Mouse (Mus musculus) hindbrain, embryonic 13.5 days (tissue): ENCODE measurements at regions not wholly inside any gene's neighbourhood (a gene's known extent, or its start where the extent isn't known, plus 50 kb on each side); places are given as distances from the start of the nearest gene placed in this dataset.

Source experiments
- ATAC-seq: fragments of 200-750 bp; cut with Nextera tagmentation; 2 replicates; pipeline ENCODE4 v1.8.0; 2017; ENCODE audit warnings: moderate TSS enrichment; ENCODE audit not compliant: low FRiP score
- H3K27ac ChIP-seq: fragments of 300-500 bp; sonication (generic); 2 replicates; pipeline ENCODE4 v1.5.1; 2015; ENCODE audit warnings: inconsistent platforms, mild to moderate bottlenecking, moderate library complexity
- H3K27me3 ChIP-seq: fragments of 300-500 bp; sonication (generic); 2 replicates; pipeline ENCODE4 v1.6.1; 2015; ENCODE audit warnings: mild to moderate bottlenecking, inconsistent platforms
- H3K36me3 ChIP-seq: fragments of 300-500 bp; sonication (generic); 2 replicates; pipeline ENCODE4 v1.6.1; 2015; ENCODE audit warnings: mild to moderate bottlenecking, inconsistent platforms
- H3K4me1 ChIP-seq: fragments of 300-500 bp; sonication (generic); replicated peaks from 2 replicates; pipeline ENCODE4 v1.6.1; 2015; ENCODE audit warnings: inconsistent platforms
- H3K4me2 ChIP-seq: fragments of 300-500 bp; sonication (generic); 2 replicates; pipeline ENCODE4 v1.6.1; 2015; ENCODE audit warnings: inconsistent platforms, mild to moderate bottlenecking, moderate library complexity
- H3K4me3 ChIP-seq: fragments of 300-500 bp; sonication (generic); 2 replicates; pipeline ENCODE4 v1.5.1; 2015; ENCODE audit warnings: mild to moderate bottlenecking, inconsistent platforms
- H3K9ac ChIP-seq: fragments of 300-500 bp; sonication (generic); 2 replicates; pipeline ENCODE4 v1.6.1; 2015; ENCODE audit warnings: mild to moderate bottlenecking, inconsistent platforms
- H3K9me3 ChIP-seq: fragments of 300-500 bp; sonication (generic); 2 replicates; pipeline ENCODE4 v1.6.1; 2016; ENCODE audit warnings: inconsistent platforms
- WGBS: fragments of 180-500 bp; shearing (Covaris S2); methylation state at CpG from one replicate; pipeline ENCODE4 v1.1.7; 2015; 5-methylcytosine and 5-hydroxymethylcytosine counted together

DNA sequence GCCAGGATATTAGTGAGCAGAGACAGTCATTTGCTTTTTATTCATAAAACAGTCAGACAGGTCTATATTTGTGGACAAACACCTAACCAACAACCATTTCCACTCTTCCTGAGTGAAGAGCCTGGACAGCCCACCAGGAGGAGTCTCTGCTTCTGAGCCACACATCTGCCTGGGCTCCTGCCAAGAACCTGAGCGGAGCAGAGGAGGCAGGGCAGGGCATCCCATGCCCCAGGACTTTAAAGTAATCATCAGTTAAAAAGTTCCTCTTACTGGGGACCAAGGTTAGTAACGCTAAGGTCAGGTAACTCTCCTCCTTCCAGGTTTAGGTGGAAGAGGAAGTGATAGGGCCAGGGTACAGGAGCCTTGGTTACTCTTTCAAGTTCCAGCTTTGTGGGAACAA is 144.1 kb upstream of the Zfp618 start:
- Histone ChIP-seq H3K4me2 (no peak overlapping the region), H3K27ac (no peak overlapping the region), H3K36me3 (no peaks in the 10 kb centered on the region), H3K27me3 (no peaks in the 10 kb centered on the region), H3K9ac (no peak overlapping the region), H3K4me3 (no peak overlapping the region), H3K9me3 (no peaks in the 10 kb centered on the region), H3K4me1 (peaks cover 25% of the 10 kb centered on the region)
- 52% methylated on average over 2 of the region's 2 CpGs for WGBS
- ATAC-seq = no peak

DNA sequence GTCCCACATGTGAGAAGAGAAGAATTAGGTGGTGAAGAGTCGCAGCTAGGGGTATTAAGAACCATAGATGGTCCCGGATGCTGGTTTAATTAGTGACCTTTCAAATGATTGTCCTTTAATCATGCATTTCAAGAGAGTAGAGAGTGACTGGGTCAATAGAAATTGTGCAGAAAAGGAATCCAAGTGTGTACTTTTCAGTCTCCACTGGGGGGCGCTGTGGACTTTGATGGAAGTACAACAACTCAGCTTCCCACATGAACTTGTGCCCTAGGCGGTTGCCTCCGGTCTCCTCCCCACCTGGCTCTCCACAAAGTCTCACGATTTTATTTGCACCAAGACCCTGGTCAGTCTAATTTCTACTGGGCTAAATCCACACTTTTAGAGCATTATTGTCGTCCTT is 142.8 kb upstream of the Zfp618 start:
- Histone ChIP-seq H3K36me3 (no peaks in the 10 kb centered on the region), H3K4me3 (no peak overlapping the region), H3K27me3 (no peaks in the 10 kb centered on the region), H3K4me1 (peaks cover 25% of the 10 kb centered on the region), H3K9ac (no peak overlapping the region), H3K27ac (no peak overlapping the region), H3K9me3 (no peaks in the 10 kb centered on the region), H3K4me2 (no peak overlapping the region)
- 43% methylated on average over 7 of the region's 7 CpGs for WGBS
- no peak for ATAC-seq

DNA sequence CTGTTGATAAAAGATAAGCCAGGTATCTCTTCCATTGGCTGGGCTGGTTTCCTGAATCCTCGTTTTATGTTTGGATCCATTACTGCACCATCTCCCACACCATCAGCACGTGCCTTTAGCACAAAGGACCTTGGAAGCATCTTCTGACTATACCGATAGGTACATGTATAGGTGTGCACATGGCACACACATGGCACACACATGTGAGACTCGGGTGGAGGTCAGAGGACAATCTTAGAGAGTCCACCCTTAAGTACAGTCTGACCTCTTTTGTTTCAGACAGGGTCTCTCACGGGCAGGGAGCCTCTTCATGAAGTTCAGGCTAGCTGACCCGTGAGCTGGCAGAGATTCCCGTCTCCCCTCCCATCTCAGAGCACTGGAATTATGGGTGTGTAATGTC is 142.3 kb upstream of the Zfp618 start:
- peak; percentile 36; the same call in 1 of the 2 replicates for ATAC-seq
- H3K9me3 ChIP-seq = no peaks in the 10 kb centered on the region
- H3K27ac ChIP-seq = no peak overlapping the region
- H3K9ac ChIP-seq = no peak overlapping the region
- 72% methylated on average over 7 of the region's 7 CpGs for WGBS
- no peaks in the 10 kb centered on the region for H3K36me3 ChIP-seq
- no peaks in the 10 kb centered on the region for H3K27me3 ChIP-seq
- no peak overlapping the region for H3K4me3 ChIP-seq
- H3K4me2 ChIP-seq = no peak overlapping the region
- H3K4me1 ChIP-seq = peaks cover 25% of the 10 kb centered on the region

DNA sequence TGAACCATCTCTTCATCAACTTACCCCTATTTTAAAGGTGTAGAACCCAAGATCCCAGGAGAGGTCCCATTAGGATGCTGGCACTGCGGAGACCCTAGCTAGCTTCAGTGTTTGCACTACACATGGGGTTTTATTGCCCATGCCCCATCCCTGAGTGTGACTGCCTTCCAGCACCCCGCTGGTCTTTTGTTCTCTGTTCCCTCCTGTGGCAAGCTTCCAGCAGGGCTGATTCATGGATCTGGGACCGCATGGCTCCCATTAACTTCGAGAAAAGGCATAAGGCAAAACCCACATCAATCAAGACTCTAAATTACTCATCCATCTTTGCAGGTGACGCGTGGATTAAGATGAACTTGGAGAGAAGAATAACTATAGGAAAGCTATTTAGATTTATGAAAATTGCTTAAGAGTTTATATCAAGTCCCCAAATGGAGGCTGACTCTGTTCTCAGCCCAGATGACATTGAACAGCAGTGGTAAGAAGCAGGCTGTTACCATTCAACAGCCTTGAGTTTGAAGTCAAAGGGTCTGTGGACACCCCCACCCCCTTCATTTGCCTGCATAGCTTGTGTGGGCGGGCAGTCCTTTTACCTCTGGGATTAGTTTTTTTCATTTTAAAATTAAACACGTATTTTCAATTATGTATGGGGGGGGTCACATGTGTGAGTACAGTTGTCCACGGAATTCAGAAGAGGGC is 141.7 kb upstream of the Zfp618 start:
- no peaks in the 10 kb centered on the region for H3K9me3 ChIP-seq
- no peak overlapping the region for H3K4me3 ChIP-seq
- no peaks in the 10 kb centered on the region for H3K36me3 ChIP-seq
- peaks cover 25% of the 10 kb centered on the region for H3K4me1 ChIP-seq
- H3K9ac ChIP-seq = no peak overlapping the region
- peak; percentile 70 for ATAC-seq
- H3K27ac ChIP-seq = no peak overlapping the region; the same call in 1 of the 2 replicates
- H3K27me3 ChIP-seq = no peaks in the 10 kb centered on the region
- WGBS = 33% methylated on average over 9 of the region's 9 CpGs
- no peak overlapping the region for H3K4me2 ChIP-seq

DNA sequence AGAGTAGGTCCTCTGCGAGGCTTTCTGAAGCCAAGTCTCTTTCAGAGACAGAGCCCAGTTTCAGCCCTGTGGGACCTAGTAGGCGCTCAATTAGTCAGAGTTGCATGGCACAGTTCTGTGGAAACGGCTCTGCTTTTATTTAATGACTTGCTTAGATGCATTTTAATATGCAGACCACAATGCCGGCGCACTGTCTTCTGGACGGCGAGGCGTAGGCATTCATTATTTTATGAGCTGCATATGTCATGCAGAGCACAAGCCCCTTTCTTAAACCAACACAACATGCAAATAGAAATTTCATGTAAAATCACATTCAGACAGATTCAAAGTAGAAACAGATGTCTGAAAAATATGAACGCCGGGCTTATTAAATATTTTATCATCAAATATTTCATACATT is 140.8 kb upstream of the Zfp618 start:
- ATAC-seq = no peak
- Histone ChIP-seq H3K4me1 (peaks cover 28% of the 10 kb centered on the region), H3K9me3 (no peaks in the 10 kb centered on the region), H3K27me3 (no peaks in the 10 kb centered on the region), H3K4me2 (no peak overlapping the region), H3K4me3 (no peak overlapping the region), H3K27ac (peak overlapping the region; percentile 52), H3K9ac (no peak overlapping the region), H3K36me3 (no peaks in the 10 kb centered on the region)
- 48% methylated on average over 10 of the region's 10 CpGs for WGBS

DNA sequence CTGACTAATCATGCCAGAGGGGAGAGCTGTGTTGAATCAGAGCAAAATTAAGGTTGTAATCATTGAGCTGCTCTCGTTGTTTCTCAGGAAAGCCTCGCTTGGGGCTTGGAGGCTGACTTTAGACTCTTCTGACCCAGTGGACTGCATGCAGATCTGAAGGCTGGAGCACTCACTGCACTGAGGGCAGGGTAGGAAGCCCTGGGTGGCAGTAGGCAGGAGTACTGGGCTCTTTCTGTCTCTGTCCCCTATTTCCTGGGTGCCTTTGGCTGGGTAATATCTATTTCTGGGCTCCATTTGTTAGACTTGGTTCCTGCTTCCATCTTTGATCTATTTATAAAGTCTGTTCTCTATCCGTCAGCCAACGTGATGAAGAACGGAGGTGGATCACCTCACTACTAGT is 140.1 kb upstream of the Zfp618 start:
- no peak overlapping the region for H3K9ac ChIP-seq
- no peaks in the 10 kb centered on the region for H3K9me3 ChIP-seq
- no peak for ATAC-seq
- H3K27ac ChIP-seq = peak overlapping the region; percentile 74
- no peak overlapping the region for H3K4me3 ChIP-seq
- peaks cover 28% of the 10 kb centered on the region for H3K4me1 ChIP-seq
- H3K27me3 ChIP-seq = no peaks in the 10 kb centered on the region
- WGBS = 72% methylated on average over 5 of the region's 5 CpGs
- no peak overlapping the region for H3K4me2 ChIP-seq
- no peaks in the 10 kb centered on the region for H3K36me3 ChIP-seq

DNA sequence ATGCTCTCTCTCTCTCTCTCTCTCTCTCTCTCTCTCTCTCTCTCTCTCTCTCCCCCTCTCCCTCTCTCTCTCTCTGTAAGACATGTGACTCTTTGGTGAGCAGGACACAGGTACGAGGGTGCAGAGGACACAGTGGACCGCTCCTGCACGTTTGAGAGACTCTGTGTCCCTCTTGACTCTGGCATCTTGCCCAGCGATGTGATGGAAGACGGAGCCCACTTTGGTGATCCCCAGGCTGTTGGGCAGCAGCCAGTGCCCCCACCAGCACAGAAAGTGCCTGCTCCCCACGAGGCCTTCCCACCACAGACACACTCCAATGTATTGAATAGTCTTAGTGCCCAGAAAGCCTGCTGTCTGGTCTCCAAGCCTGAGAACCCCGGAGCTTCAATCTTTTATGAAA is 136.4 kb upstream of the Zfp618 start:
- Histone ChIP-seq H3K9ac (no peak overlapping the region), H3K27ac (no peak overlapping the region), H3K27me3 (no peaks in the 10 kb centered on the region), H3K36me3 (no peaks in the 10 kb centered on the region), H3K4me2 (no peak overlapping the region), H3K4me3 (no peak overlapping the region), H3K4me1 (peaks cover 21% of the 10 kb centered on the region), H3K9me3 (no peaks in the 10 kb centered on the region)
- ATAC-seq = no peak
- WGBS = 63% methylated on average over 7 of the region's 7 CpGs

DNA sequence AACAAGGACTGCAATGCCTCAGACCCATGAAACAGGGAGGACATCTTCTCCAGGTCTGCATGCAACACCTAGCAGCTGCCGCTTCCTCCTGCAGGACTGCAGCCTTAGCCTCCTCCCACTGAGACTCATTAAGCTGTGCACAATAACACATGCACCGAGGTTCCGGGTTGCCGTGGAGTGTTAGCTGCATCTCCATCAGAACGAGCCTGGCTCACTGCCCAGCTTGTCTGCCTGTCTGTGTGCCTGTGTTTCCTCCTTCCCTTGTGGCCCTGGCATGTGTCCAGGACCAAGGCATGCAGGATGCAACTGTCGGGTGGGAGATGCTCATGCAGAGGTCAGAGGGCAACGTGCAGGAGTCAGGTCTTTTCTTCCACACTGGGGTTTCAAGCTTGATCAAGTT is 131.4 kb upstream of the Zfp618 start:
- 5% methylated on average over 7 of the region's 7 CpGs for WGBS
- peak; percentile 88 for ATAC-seq
- Histone ChIP-seq H3K9me3 (no peaks in the 10 kb centered on the region), H3K36me3 (no peaks in the 10 kb centered on the region), H3K9ac (0 out of 2 replicates have a peak overlapping the region, but pooled peaks have one; percentile 35), H3K4me2 (no peak overlapping the region; the same call in 1 of the 2 replicates), H3K4me1 (peaks cover 11% of the 10 kb centered on the region), H3K27me3 (no peaks in the 10 kb centered on the region), H3K27ac (peak overlapping the region; percentile 44; the same call in 1 of the 2 replicates), H3K4me3 (no peak overlapping the region)

DNA sequence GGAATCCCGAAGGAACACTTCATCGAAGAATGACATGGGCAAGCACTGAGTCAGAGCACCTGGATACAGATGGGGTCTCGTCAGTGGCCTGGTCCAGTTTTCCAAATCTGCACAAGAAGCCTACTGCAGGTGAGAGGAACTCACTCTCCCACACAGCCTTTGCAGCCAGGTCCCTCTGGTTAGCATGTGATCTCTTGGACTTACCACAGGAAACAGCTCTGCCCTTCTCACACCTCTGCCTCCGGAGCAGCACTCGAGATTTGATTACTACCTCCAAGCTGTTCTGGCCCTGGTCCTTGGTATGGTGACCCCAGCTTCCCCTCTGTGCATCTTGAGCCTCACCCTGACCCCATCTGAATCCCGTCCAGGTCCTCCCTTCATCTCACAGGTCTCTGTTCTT is 128.5 kb upstream of the Zfp618 start:
- no peaks in the 10 kb centered on the region for H3K9me3 ChIP-seq
- 71% methylated on average over 6 of the region's 6 CpGs for WGBS
- H3K4me1 ChIP-seq = peaks cover 9% of the 10 kb centered on the region
- no peaks in the 10 kb centered on the region for H3K36me3 ChIP-seq
- no peak overlapping the region for H3K9ac ChIP-seq
- no peak overlapping the region for H3K4me2 ChIP-seq
- H3K27ac ChIP-seq = no peak overlapping the region
- H3K4me3 ChIP-seq = no peak overlapping the region
- no peak for ATAC-seq
- no peaks in the 10 kb centered on the region for H3K27me3 ChIP-seq

DNA sequence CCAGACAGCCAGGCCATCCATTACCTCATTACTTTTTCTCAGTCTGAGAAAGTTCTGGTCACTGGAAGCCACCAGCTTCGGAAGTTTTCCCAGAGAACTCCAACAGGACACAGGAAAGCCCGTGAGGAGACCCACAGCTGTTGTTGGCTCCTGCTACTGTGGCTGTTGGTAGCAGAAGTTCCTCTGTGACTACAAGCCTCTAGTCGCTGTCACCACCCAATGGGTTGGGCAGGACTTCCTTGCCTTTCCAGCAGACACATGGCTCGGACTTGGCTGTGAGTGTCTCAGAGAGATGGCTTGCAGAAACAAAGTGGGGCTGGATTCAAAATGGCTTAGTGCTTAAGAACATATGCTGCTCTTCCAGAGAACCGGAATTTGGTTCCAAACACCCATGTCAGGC is 114.8 kb upstream of the Zfp618 start:
- no peaks in the 10 kb centered on the region for H3K4me1 ChIP-seq
- H3K4me2 ChIP-seq = no peak overlapping the region
- no peak overlapping the region for H3K27ac ChIP-seq
- no peaks in the 10 kb centered on the region; the same call in 1 of the 2 replicates for H3K9me3 ChIP-seq
- no peak overlapping the region for H3K9ac ChIP-seq
- no peak overlapping the region for H3K4me3 ChIP-seq
- no peak for ATAC-seq
- 90% methylated on average over 5 of the region's 5 CpGs for WGBS
- 0 out of 2 replicates have a peak, but pooled peaks cover 2% of the 10 kb centered on the region for H3K27me3 ChIP-seq
- H3K36me3 ChIP-seq = no peaks in the 10 kb centered on the region

DNA sequence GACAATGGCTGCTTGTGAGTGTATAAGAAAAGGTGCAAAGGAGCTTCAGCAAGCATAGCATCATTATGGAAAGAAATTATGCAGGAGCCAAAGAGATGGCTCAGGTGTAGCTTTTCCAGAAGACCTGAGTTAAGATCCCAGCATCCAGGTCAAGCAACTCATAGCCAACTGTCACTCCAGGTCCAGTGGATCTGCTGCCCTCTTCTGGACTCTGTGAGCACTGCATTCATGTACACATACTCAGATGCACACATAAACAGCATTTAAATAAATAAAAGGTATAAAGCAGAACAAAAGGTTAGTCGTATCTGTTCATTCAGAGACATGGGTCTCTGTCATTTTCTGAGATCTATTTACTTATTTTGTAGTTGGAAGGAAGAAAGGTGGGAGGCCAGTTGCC is 112.0 kb upstream of the Zfp618 start:
- no peak overlapping the region for H3K9ac ChIP-seq
- no peak for ATAC-seq

DNA sequence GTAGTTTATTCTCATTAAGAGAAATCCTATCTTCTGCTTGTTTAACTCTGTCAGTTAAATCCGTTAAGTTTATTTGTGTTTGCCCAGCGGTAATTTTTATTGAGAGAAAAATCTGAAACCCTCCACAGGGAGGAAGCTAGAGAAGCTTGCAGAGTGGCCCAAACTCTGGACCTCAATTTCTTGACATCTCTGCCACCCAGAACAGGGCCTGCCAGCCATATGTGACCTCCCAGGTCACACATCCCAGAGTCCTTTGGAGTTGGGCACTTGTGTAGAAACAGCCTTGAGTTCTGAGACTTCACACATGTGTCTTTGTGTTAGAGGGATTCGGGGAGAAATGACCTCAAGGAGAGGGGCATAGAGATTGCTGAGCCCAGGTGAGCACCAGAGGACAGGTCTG is 109.0 kb upstream of the Zfp618 start:
- Histone ChIP-seq H3K9ac (no peak overlapping the region), H3K9me3 (no peaks in the 10 kb centered on the region; the same call in 1 of the 2 replicates), H3K36me3 (no peaks in the 10 kb centered on the region), H3K4me1 (no peaks in the 10 kb centered on the region), H3K4me3 (no peak overlapping the region), H3K4me2 (no peak overlapping the region), H3K27ac (no peak overlapping the region), H3K27me3 (no peaks in the 10 kb centered on the region)
- no peak for ATAC-seq
- 81% methylated on average over 3 of the region's 3 CpGs for WGBS

More for the DNA sequence above, 112.0 kb upstream of the Zfp618 start:
- H3K4me2 ChIP-seq = no peak overlapping the region
- no peaks in the 10 kb centered on the region; the same call in 1 of the 2 replicates for H3K9me3 ChIP-seq
- H3K36me3 ChIP-seq = no peaks in the 10 kb centered on the region
- H3K27ac ChIP-seq = no peak overlapping the region
- WGBS = 95% methylated on average over 1 of the region's 1 CpGs
- H3K27me3 ChIP-seq = 0 out of 2 replicates have a peak, but pooled peaks cover 2% of the 10 kb centered on the region
- no peak overlapping the region for H3K4me3 ChIP-seq
- no peaks in the 10 kb centered on the region for H3K4me1 ChIP-seq

DNA sequence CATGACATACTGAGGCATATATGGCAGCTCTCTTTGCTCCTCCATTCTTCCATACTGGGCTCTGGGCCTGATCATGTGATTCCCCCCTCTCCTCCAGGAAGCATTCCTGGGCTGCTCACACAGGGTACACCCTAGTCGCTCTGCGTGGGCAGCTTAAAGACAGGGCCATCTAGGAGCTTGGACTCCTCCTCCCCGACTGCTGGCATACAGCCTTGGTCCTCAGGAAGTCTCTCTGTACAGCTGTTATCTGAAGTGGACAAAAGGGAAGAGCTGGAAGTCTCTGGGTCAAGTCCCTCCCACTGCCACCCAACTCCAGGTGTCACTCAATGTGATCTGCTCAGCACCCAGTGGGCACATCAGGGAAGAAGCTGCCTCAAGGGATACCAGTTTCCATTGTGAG is 102.6 kb upstream of the Zfp618 start:
- Histone ChIP-seq H3K27me3 (no peaks in the 10 kb centered on the region), H3K4me1 (no peaks in the 10 kb centered on the region), H3K4me3 (no peak overlapping the region), H3K27ac (no peak overlapping the region), H3K9ac (no peak overlapping the region), H3K4me2 (no peak overlapping the region), H3K36me3 (no peaks in the 10 kb centered on the region), H3K9me3 (no peaks in the 10 kb centered on the region)
- ATAC-seq = no peak
- WGBS = 93% methylated on average over 3 of the region's 3 CpGs
